Mouse (Mus musculus): Measurements from ENCODE around the gene Ahr.

Ahr gene

GRCm38 (mm10) chr12:35503586-35503985, 31.3 kb downstream of the Ahr start:
- no peak for DNase-seq (ENCODE audit: inconsistent ontology term)

DNA sequence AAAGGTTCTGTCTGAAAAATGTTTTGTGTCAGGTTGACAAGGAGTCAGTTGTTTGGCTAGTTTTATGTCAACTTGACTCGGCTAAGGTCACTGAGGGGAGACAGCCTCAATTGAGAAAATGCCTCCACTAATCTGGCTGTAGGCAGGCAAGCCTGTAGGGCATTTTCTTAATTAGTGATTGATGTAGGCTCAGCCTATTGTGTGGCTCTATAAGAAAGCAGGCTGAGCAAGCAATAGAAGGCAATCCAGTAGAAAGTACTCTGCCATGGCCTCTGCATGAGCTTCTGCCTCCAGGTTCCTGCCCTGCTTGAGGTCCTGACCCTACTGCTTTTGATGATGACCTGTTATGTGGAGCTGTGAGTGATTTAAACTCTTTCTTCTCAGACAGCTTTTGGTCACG, 33.4 kb downstream of the Ahr start:
- no peak for DNase-seq (ENCODE audit: inconsistent ontology term)

GRCm38 (mm10) chr12:35495195-35495594, 39.6 kb downstream of the Ahr start:
- no peak for DNase-seq (ENCODE audit: inconsistent ontology term)

GRCm38 (mm10) chr12:35480764-35481163, 54.1 kb downstream of the Ahr start:
- DNase-seq (ENCODE audit: inconsistent ontology term) = no peak

DNA sequence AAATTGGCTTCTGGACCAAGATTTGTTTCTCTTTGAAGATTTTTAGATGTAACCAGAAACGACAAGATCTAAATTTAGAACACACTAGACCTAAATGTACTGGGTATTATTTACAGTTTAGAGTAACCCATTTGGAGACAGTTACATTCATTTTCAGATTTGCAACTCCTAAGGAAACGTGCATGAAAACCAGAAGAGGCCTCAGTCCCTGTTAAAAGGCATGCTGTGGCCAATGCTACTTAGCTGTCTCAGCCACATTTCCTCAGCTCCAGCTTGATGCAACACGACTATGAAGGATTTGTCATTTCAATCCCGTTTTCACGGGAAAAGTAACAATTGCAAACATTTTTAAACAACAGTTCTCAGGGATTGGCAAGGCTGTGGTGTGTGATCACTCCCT, 55.9 kb downstream of the Ahr start:
- DNase-seq (ENCODE audit: inconsistent ontology term) = peak; percentile 14

DNA sequence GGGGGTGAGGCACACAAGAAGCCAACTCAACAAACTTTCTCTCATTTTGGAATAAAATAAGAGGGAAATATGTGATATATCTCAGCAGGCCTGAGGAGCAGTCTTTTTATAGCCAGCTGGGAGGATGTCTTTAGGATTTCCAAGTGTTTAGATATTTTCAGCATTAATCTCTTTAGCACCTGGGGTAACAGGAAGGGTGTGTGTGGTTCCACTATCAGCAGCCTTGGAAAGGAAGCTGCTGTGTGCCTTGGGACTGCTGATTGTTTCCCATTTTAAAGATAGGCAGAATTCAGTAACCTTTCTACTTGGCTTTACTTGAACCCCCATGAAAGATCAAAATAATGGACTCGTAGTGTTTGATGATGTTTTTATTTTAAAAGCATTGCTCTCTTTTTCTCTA, 71.4 kb downstream of the Ahr start:
- DNase-seq (ENCODE audit: inconsistent ontology term) = no peak

- peak; percentile 52 for DNase-seq (ENCODE audit: inconsistent ontology term)
Measured at GRCm38 (mm10) chr12:35462667-35463066, 72.2 kb downstream of the Ahr start.

- DNase-seq (ENCODE audit: inconsistent ontology term) = no peak
Measured at GRCm38 (mm10) chr12:35459662-35460061, 75.2 kb downstream of the Ahr start.

Measured in Muller cell, postnatal 12 days (primary cell).